Mouse (Mus musculus) yolk sac, embryonic 10.5 days (tissue): ENCODE data around the gene Olfr474.
"Not testable (repeated sequence)": the region's sequence is repeated elsewhere in the genome, so short reads cannot be mapped to it uniquely, and the experiment has no call there.

Experiments used
- DNase-seq: peaks from one replicate; pipeline ENCODE4 v3.0.0-alpha.2; 2017; ENCODE audit warnings: low spot score

Gene Olfr474

GRCm38 (mm10) chr7:107954343-107954742 lies at the start of gene Olfr474:
Olfr474 (plus strand) TSS chr7:107954643.
- DNase-seq, result no peak

DNA sequence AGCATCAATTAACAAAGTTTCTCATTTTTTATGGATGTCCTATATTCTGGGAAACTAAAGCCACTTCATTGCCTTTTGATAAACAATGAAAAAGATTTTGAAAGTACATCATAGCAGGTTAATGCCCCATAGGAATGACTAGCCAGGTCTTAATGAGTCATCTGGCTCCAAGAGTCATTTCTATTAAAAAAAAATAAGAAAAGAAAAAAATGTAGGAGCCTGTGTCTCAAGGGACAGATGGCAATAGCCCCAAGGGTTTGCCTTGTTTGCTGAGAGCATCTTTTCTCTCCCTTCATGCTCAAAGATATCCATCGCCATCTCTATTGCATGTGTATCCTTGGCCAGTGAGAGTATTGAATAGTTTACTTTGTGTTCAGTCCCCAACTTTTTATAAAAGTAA lies 24.3 kb upstream of the Olfr474 start, which contains the start of gene Olfr473:
Gene Olfr473, plus strand, starts transcription at position 301 of the 400 bp plus-strand sequence.
- DNase-seq, result no peak

- DNase-seq, result not testable (repeated sequence)
Measured at GRCm38 (mm10) chr7:107952539-107952938, 1.9 kb upstream of the Olfr474 start.

- DNase-seq, result no peak
Measured at GRCm38 (mm10) chr7:107964503-107964902, 10.1 kb downstream of the Olfr474 start, which contains the start of gene Olfr476. Olfr476 (plus strand) TSS chr7:107964803.

DNA sequence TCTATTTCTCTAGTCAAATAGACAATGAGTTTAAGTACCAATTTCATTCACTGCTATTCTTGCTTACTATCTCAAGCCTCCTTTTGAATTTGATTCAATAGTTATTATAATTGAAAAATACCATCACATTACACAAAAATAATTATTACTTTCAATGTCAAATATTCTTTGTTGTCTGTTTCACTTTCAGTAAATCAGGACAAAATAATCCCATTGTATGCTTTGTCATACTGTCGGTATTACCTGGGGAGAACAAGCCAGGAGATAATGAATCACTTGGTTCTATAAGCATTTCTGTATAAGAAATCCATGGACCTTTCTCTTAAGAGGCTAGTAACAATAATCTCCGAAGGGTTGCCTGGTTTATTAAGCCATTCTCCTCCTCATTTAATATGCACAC lies 31.9 kb downstream of the Olfr474 start, which contains the start of gene Olfr477:
Gene Olfr477, plus strand, starts transcription at position 301 of the 400 bp plus-strand sequence.
- no peak for DNase-seq
